Mouse (Mus musculus) olfactory bulb, adult 2 months (tissue): ENCODE measurements around the gene Fggy.

Experiments
- CTCF ChIP-seq: fragments of 200-500 bp; IDR thresholded peaks from 2 replicates; pipeline ENCODE4 v1.5.1; 2012; ENCODE audit warnings: low read depth, mild to moderate bottlenecking, low read length, moderate library complexity; ENCODE audit not compliant: insufficient read depth
- POLR2A ChIP-seq: fragments of 200-500 bp; IDR thresholded peaks from 2 replicates; pipeline ENCODE4 v1.6.1; 2012; ENCODE audit warnings: mild to moderate bottlenecking, low read depth, low read length, moderate library complexity; ENCODE audit not compliant: insufficient read depth

- TF ChIP-seq CTCF (no peak), POLR2A (no peak)
These were observed 1.1 kb downstream of the Fggy start for GRCm38 (mm10) chr4:95558271-95558888.
